Mouse (Mus musculus) liver, postnatal 0 days (tissue): Measurements from ENCODE around the gene 2410004P03Rik. TPM values are rescaled to one million over a fixed set of nuclear protein-coding genes. Genes with fewer than 3 reads are reported as not detected.

Experiments used
- ATAC-seq: fragments of 200-750 bp; cut with Nextera tagmentation; 2 replicates; pipeline ENCODE4 v1.8.0; 2017; ENCODE audit warnings: mild to moderate bottlenecking, moderate library complexity
- DNase-seq: peaks from one replicate; pipeline ENCODE4 v3.0.0-alpha.2; 2016
- H3K27ac ChIP-seq: fragments of 300-500 bp; sonication (generic); 2 replicates; pipeline ENCODE4 v1.5.1; 2014; ENCODE audit warnings: antibody characterized with exemption, moderate library complexity, mild to moderate bottlenecking, low read depth
- H3K27me3 ChIP-seq: fragments of 300-500 bp; sonication (generic); 2 replicates; pipeline ENCODE4 v1.6.1; 2014; ENCODE audit warnings: low read length, control low read depth, mixed read lengths; ENCODE audit not compliant: insufficient read depth
- H3K36me3 ChIP-seq: fragments of 300-500 bp; sonication (generic); replicated peaks from 2 replicates; pipeline ENCODE4 v1.6.1; 2014; ENCODE audit warnings: mild to moderate bottlenecking, control low read depth, low read length, moderate library complexity, mixed read lengths; ENCODE audit not compliant: insufficient read depth
- H3K4me1 ChIP-seq: fragments of 300-500 bp; sonication (generic); 2 replicates; pipeline ENCODE4 v1.6.1; 2014; ENCODE audit warnings: antibody characterized with exemption, mild to moderate bottlenecking, control low read depth; ENCODE audit not compliant: insufficient read depth
- H3K4me2 ChIP-seq: fragments of 300-500 bp; sonication (generic); 2 replicates; pipeline ENCODE4 v1.6.1; 2014; ENCODE audit warnings: low read depth, mild to moderate bottlenecking, low read length, moderate library complexity, mixed read lengths
- H3K4me3 ChIP-seq: fragments of 300-500 bp; sonication (generic); 2 replicates; pipeline ENCODE4 v1.5.1; 2014; ENCODE audit warnings: low read depth, low read length
- H3K9ac ChIP-seq: fragments of 300-500 bp; sonication (generic); replicated peaks from 2 replicates; pipeline ENCODE4 v1.6.1; 2014; ENCODE audit warnings: mild to moderate bottlenecking, moderate library complexity
- H3K9me3 ChIP-seq: fragments of 300-500 bp; sonication (generic); 2 replicates; pipeline ENCODE4 v1.6.1; 2016; ENCODE audit warnings: mild to moderate bottlenecking, control low read depth, low read length, mixed read lengths
- CTCF ChIP-seq: sonication (generic); IDR thresholded peaks from 2 replicates; pipeline ENCODE4 v1.5.1; 2016; ENCODE audit warnings: antibody characterized with exemption, low read depth
- EP300 ChIP-seq: IDR thresholded peaks from 2 replicates; pipeline ENCODE4 v1.6.1; 2016; ENCODE audit warnings: antibody characterized with exemption, low read depth, mild to moderate bottlenecking
- WGBS: fragments of 180-500 bp; shearing (Covaris S2); extraction: QIAGEN DNeasy Blood & Tissue Kit; methylation state at CpG from one replicate; pipeline ENCODE4 v1.1.7; 2014; ENCODE audit not compliant: insufficient replicate concordance; 5-methylcytosine and 5-hydroxymethylcytosine counted together
- polyA plus RNA-seq: library from polyadenylated mRNA; unstranded; fragments of >200 nt; fragmentation: Nextera tagmentation; extraction: Ambion mirVana; gene quantifications from 2 replicates; pipeline ENCODE4 v1.2.1, GENCODE M21; 2015

The 2410004P03Rik gene
- 0.06 TPM in 1 of 2 replicates, not detected in the other for polyA plus RNA-seq

DNA sequence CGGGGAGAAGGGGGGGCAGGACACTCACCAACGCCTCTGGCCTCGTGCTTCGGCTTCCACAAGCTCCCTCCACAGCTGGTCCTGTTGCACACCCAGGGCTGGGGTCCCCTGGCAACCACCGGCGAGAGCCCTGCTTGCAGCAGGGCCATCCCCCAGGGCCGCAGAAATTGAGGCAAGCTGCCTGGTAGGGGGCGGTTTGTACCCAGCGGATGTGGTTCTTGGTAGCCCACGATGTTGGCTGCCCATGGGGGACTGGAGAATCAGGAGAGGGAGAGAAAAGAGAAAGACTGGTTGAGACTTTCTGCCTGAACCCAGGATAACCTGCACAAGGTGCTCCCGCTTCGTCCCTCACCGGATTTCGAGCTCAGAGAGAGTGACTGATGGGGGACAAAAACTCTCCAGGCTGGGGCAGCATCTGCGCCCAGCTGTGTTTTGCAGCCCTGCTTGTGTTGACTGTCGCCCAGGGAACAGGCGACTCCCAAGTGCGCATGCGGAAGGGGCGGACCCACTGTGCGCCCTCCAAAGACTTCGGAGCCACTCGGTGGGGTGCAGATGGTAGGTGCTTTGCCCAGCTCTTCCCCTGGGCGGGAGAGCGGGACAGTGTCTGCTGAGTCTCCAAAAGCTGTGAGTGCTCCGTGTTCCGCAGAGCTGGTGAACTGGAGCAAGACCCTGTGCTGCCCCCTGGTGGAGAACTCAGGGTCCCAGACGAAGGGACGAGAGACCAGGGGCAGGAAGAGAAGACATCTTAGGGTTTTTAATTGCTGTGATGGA is at the start of gene 2410004P03Rik:
Gene 2410004P03Rik, minus strand, starts transcription at position 628 of the 771 bp plus-strand sequence.
- H3K4me3 ChIP-seq = peak within 1 kb of the TSS; percentile 43
- 10% methylated on average over 29 of the region's 29 CpGs for WGBS
- peak within 1 kb of the TSS; percentile 86 for H3K4me2 ChIP-seq
- no peaks in the 10 kb centered on the region for H3K36me3 ChIP-seq
- no peak for TF ChIP-seq EP300
- TF ChIP-seq CTCF = peak; percentile 96
- peak; percentile 83 for ATAC-seq
- peak within 1 kb of the TSS; percentile 40; the same call in 1 of the 2 replicates for H3K9ac ChIP-seq
- H3K27me3 ChIP-seq = 0 out of 2 replicates have a peak, but pooled peaks cover 4% of the 10 kb centered on the region
- peaks cover 4% of the 10 kb centered on the region; the same call in 1 of the 2 replicates for H3K9me3 ChIP-seq
- DNase-seq = peak; percentile 88
- no peak within 1 kb of the TSS for H3K27ac ChIP-seq
- H3K4me1 ChIP-seq = peaks cover 5% of the 10 kb centered on the region; the same call in 1 of the 2 replicates

DNA sequence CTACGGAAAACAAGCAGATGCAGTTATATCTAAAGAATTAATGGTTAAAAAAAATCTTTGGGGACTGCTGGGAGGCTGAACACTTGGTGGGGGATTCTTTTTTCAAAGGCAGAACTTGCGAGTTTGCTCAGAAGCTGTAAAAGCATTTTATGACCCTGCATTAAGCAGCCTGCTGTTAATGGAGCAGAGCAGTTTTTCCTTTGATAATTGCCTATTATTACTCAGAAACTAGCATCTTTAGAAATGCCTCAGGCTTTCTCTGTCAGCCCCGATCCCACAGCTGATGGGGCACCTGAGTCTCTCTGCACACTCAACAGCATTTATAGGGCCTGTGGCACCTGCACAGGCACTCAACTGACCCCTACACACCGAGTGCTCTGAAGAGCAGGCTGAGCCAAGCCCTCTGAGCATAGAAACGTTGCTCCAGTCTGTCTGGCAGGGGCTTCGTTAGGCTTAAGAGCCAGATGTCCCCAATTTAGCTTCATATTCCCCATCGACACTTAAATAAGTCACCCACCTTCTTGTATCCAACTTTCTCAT is 49.7 kb upstream of the 2410004P03Rik start:
- ATAC-seq = no peak
- Histone ChIP-seq H3K4me1 (no peaks in the 10 kb centered on the region), H3K9me3 (no peaks in the 10 kb centered on the region), H3K9ac (no peak overlapping the region), H3K27me3 (no peaks in the 10 kb centered on the region), H3K4me3 (no peak overlapping the region), H3K27ac (no peak overlapping the region), H3K36me3 (no peaks in the 10 kb centered on the region), H3K4me2 (no peak overlapping the region)
- DNase-seq = no peak
- whole genome bisulfite sequencing = 51% methylated on average over 7 of the region's 7 CpGs
- TF ChIP-seq CTCF (no peak), EP300 (no peak)

DNA sequence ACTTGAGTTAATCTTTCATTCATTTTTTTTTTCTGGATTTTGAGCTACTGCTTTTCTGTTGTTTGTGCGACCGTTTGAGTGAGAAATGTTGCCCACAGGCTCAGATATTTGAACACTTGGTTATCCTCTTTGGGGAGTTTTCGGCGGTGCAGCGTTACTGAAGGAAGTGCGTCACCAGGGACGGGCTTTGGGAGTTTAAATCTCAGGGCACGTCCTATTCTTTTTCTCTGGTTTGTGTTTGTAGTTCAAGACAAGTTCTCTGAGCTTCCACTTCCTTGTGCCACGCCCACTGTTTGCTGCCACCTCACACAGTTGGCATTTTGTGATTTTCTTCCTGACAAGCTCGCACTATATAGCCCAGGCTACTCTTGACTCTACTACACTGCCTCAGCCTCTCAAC is 47.0 kb upstream of the 2410004P03Rik start:
- H3K9me3 ChIP-seq = no peaks in the 10 kb centered on the region
- H3K36me3 ChIP-seq = no peaks in the 10 kb centered on the region
- no peak overlapping the region for H3K4me2 ChIP-seq
- no peaks in the 10 kb centered on the region for H3K4me1 ChIP-seq
- TF ChIP-seq CTCF (no peak), EP300 (no peak)
- ATAC-seq = no peak
- 55% methylated on average over 10 of the region's 10 CpGs for WGBS
- no peaks in the 10 kb centered on the region for H3K27me3 ChIP-seq
- no peak for DNase-seq
- H3K27ac ChIP-seq = no peak overlapping the region
- no peak overlapping the region for H3K9ac ChIP-seq
- no peak overlapping the region for H3K4me3 ChIP-seq

DNA sequence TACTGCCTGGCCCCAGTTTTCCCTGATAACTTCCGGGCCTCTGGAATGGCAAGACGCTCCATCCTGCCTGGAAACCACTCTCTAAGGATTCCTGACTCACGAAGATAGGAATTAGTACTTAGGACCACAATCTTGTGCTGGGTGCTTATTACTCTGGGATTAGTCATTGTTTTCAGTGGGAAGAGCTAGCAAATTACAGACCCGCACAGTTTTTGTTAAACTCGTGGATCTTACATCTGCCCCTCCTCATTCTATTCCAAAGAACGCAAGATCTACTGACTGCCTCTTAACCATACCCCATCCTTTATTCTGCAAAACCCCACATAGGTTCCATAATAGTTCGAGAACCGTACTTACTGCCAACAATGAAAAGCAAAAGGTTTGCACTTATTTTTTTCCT is 45.6 kb upstream of the 2410004P03Rik start:
- H3K27me3 ChIP-seq = no peaks in the 10 kb centered on the region
- no peak overlapping the region for H3K9ac ChIP-seq
- H3K4me2 ChIP-seq = no peak overlapping the region
- no peaks in the 10 kb centered on the region for H3K4me1 ChIP-seq
- no peaks in the 10 kb centered on the region for H3K9me3 ChIP-seq
- H3K4me3 ChIP-seq = no peak overlapping the region
- ATAC-seq = no peak
- no peak overlapping the region for H3K27ac ChIP-seq
- no peak for TF ChIP-seq EP300
- no peak for TF ChIP-seq CTCF
- 72% methylated on average over 8 of the region's 8 CpGs for WGBS
- no peak for DNase-seq
- no peaks in the 10 kb centered on the region for H3K36me3 ChIP-seq

DNA sequence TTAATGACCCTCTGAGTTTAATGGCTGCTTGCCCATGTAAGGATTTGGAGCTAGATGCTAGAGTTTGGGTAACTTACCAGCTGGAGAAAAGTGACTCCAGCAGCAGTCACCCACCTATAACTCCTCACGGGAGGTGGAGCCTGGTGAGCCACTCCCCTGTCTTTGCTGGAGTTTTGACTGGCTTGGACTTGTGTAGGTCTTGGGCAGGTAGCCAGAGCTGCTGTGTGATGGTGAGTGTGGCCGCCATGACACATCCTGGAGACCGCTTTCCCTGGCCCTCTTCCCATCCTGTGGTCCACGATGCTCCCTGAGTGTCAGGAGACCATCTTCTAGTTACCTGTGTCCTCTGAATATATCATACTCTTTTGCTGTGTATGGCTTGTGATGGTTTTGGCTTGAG is 44.2 kb upstream of the 2410004P03Rik start:
- TF ChIP-seq EP300 (no peak), CTCF (no peak)
- ATAC-seq (no peak), DNase-seq (no peak)
- no peaks in the 10 kb centered on the region for H3K36me3 ChIP-seq
- H3K9me3 ChIP-seq = no peaks in the 10 kb centered on the region
- WGBS = 68% methylated on average over 4 of the region's 4 CpGs
- no peak overlapping the region for H3K4me3 ChIP-seq
- H3K27me3 ChIP-seq = no peaks in the 10 kb centered on the region
- no peaks in the 10 kb centered on the region for H3K4me1 ChIP-seq
- H3K27ac ChIP-seq = no peak overlapping the region
- H3K4me2 ChIP-seq = no peak overlapping the region
- H3K9ac ChIP-seq = no peak overlapping the region

DNA sequence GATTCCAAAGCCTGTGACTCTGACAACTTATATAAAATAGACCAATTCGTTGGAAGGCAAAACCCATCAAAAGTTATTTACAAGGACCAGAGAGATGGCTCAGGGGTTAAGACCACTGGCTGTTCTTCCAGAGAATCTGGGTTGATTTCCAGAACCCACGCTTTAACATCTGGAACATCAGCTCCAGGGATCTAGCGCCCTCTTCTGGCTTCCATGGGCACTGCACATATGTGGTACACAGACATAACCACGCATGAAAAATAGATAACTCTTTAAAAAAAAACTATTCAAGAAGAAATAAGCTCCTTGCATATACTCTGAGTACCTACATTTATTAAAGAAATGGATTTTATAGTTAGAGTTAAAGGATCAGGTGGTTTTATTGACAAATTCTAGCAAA is 43.2 kb upstream of the 2410004P03Rik start:
- DNase-seq (peak; percentile 25), ATAC-seq (no peak)
- H3K36me3 ChIP-seq = no peaks in the 10 kb centered on the region
- H3K27ac ChIP-seq = no peak overlapping the region
- H3K4me2 ChIP-seq = no peak overlapping the region
- WGBS = 50% methylated on average over 4 of the region's 4 CpGs
- H3K4me1 ChIP-seq = no peaks in the 10 kb centered on the region
- TF ChIP-seq EP300 = no peak
- peak; percentile 63 for TF ChIP-seq CTCF
- no peaks in the 10 kb centered on the region for H3K9me3 ChIP-seq
- H3K27me3 ChIP-seq = no peaks in the 10 kb centered on the region
- no peak overlapping the region for H3K9ac ChIP-seq
- no peak overlapping the region for H3K4me3 ChIP-seq
